Mouse (Mus musculus) cerebellum, adult 11-12 months (tissue): ENCODE measurements at regions not wholly inside any gene's neighbourhood (a gene's known extent, or its start where the extent isn't known, plus 50 kb on each side); places are given as distances from the start of the nearest gene placed in this dataset.

Source experiments
- DNase-seq: peaks from one replicate; pipeline ENCODE4 v3.0.0; 2022

DNA sequence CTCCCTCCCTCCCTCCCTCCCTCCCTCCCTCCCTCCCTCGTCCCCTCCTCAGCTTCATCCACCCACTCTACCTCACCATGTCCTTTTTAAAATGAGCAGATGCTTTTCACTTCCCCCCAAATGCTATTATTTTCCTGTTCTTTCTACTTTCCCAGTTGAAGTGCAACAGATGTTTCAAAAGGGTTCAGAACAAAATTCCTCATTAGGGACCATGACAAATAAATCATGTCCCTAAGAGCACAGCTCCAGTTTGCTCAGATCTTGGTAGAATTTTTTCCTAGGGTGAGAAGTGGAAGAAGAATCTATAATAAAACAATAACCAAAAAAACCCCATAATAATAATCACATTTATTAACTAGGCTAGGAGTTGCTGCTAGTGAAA, 323.5 kb downstream of the Etaa1 start:
- DNase-seq = no peak

- DNase-seq = no peak
These were observed 316.5 kb downstream of the Etaa1 start for GRCm38 (mm10) chr11:17637158-17637557.

DNA sequence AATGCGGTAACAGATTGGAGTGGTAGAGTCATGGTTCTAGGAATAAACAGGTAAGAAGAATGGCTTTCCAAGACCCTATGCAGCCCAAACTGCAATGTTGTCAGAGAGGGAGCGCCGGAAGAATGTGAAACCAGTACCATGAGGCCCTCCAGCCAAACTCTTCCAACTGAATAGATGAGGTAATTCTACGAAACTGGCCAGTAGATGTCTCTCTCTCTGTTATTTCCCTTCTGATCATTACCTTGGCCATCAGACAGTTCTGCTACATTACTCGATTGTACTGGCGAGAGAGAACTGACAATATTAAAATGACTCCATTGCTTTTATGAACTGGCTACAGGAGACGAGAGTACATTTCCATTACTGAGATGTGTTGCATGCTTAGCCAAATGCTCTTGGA, 313.8 kb downstream of the Etaa1 start:
- no peak for DNase-seq

GRCm38 (mm10) chr11:17647441-17647840, 306.2 kb downstream of the Etaa1 start:
- DNase-seq = no peak

- no peak for DNase-seq
These were observed 302.1 kb downstream of the Etaa1 start for GRCm38 (mm10) chr11:17651389-17652156.

GRCm38 (mm10) chr11:17655840-17656239, 297.8 kb downstream of the Etaa1 start:
- no peak for DNase-seq

- no peak for DNase-seq
These were observed 296.0 kb downstream of the Etaa1 start for GRCm38 (mm10) chr11:17657720-17658119.

DNA sequence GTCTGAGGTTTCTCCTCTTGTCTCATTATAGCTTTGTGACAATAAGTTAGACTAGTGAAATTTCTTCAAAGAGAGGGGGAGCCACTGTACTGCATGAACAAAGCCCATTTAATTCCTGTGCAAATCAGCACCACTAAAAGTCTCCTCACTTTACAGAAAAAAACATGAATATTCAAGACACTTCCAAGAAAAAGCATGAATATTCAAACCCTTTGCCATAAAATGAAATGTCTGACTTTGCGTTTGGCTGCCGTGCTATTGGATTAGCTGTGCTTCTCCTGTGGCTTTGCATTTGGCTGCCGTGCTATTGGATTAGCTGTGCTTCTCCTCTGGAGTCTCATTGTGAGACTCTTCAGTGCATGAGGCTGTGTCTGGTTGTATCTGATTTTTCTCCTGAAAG, 295.4 kb downstream of the Etaa1 start:
- DNase-seq = no peak

DNA sequence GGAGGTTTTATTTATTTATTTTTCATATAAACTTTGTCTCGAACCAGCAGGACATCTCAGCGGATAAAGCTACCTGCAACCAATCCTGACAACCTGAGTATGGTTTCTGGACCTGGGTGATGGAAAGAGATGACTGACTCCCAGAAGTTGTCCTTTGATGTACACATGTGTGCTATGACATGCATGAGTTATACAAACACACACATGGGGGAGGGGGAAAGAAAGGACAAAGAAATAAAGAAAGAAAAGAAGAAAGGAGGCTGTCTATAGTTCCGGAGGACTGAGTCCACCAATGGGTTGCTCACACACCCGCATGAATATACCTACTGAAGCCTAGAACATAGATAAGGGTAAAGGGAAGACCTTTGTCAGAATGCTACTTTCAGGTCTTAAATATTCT, 295.0 kb downstream of the Etaa1 start:
- DNase-seq = no peak

DNA sequence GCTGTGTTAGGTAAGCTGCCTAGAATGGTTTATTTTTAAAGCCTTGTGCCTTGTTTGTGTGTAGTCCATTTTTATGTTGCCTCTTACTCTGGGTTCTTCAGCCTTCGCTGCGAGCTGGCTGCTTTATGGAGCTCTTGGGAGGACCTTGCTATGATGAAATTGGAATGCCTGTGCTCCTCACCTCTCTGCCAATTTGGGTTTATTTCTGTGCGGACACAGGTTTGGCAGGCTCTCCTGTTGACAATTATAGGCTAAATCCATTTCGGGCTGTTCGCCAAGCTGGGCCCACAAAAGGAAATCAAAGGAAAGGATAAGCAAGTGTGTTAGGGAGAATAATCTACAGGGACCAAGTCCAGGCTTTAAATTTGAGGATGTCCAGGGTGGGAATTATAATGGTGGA, 289.8 kb downstream of the Etaa1 start:
- DNase-seq = peak; percentile 46

DNA sequence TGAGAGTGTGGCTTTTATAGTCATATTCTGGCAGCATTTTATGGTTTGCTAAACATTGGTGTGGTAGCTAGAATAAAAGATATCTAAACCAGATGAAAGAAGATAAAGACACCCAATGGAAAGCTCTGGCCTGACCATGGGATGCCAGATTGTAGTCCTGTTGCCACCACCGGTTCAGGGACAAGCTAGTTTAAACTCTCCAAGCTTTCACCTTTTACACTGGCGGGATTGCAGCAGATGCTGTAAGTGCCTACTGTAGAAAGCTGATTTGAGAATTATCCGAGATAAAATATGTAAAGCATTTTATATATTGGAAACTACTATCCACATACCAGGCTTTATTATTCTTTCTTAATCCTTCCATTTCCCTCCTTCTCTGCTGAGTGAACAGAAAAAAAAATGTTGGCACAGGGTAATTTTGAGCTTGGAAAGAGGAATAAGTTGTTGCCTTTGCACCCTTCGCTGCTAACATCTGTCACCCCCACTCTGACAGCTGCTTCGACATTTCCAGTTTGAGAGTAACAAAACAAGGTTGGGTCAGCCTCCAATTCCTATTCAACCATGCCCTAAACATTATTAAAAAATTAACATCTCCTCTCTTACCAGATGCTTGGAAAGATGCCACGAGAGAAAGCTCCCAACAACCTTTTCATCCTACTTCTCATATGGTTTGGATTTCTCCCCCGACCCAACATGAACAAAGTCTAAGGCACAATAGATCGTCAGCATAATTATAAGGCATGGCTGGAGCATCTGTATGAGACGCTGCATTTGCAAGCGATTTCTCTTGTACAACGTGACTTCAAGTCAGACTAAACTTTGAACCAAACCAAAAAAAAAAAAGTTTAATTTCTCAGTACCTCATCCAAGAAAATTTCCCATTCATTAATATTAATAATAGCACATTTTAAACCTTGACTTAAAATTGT, 287.8 kb downstream of the Etaa1 start:
- no peak for DNase-seq

DNA sequence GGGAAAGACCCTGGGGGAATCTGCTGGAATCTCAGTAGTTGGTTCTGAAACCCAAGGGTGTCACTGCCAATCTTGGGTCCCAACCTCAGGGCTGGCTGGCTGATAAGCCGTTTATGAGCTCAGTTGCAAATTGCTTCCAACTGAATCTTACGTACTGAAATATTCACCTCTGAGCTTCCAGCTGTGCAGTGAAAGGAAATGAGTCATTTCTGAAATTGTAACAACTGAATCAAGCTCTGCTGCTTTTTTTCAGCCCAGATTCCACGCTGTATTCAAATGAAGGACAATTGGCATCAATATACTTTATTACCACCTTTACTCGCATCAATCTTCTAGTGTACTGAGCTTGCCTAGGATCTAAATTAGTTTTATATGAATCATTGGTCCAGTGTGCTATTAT, 272.7 kb downstream of the Etaa1 start:
- DNase-seq = no peak

DNA sequence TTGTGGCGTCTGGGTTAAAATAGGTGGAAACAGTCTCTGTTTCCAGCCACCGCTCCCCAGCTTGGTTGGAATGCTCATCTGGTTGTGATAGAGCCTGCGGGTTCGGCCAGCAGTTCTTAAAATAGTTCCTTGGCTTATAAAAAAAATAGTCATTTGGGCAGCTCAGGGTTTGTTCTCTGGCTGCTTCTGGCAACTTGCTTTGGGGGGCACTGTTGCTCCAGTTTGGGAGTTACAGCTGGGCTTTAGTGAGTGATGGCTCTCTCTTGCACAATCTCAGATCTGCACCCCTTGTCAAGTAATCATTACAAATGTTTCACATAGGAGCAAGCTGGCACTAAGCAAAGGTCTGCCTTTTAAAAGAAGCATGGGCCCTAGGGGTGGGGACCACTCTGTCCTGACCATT, 268.0 kb downstream of the Etaa1 start:
- DNase-seq = peak; percentile 45

DNA sequence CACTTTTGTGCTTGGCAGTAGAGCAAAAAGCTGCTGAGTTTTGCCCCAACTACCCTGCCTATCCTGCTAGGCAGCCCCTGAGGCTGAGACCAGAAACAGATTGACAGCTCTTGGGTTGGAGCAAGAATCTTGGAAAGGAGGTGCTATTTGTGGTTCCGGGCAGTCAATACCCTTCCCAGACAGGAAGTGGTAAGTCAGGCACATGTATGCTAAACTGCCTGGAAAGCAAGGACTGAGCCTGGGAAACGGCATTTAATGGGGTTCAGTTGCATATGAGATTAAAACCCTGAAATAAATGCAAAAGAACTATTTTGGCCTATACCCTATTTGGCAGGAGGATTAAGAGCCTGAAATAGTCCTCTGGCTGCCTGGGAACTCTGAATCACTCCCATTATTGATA, 266.9 kb downstream of the Etaa1 start:
- DNase-seq = no peak

- DNase-seq = no peak
These were observed 259.5 kb downstream of the Etaa1 start for GRCm38 (mm10) chr11:17694145-17694544.

- no peak for DNase-seq
These were observed 244.9 kb downstream of the Etaa1 start for GRCm38 (mm10) chr11:17708769-17709168.

GRCm38 (mm10) chr11:17722051-17722450, 231.6 kb downstream of the Etaa1 start:
- DNase-seq = no peak

- no peak for DNase-seq
These were observed 226.2 kb downstream of the Etaa1 start for GRCm38 (mm10) chr11:17727258-17728034.

GRCm38 (mm10) chr11:17733075-17733474, 220.6 kb downstream of the Etaa1 start:
- no peak for DNase-seq

DNA sequence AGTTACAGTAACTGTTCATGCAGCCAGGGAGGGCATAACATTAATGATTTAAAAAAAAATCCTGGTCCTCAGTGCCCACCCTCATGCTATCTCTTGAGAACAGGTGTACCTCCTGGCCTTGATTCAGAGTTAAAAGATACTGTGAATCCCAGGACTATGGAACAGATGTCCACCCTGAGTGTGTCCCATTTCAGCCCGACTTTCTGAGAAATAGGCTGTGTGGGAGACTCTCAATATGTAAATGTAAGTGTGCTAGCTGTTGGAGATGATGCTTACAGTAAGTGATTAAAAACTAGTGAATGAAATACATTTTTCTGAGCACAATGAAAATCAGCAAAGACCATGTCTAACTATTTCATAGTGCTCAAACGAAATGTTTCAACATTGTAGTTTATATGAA, 219.2 kb downstream of the Etaa1 start:
- DNase-seq = no peak

GRCm38 (mm10) chr11:17738879-17739278, 214.8 kb downstream of the Etaa1 start:
- peak; percentile 75 for DNase-seq

DNA sequence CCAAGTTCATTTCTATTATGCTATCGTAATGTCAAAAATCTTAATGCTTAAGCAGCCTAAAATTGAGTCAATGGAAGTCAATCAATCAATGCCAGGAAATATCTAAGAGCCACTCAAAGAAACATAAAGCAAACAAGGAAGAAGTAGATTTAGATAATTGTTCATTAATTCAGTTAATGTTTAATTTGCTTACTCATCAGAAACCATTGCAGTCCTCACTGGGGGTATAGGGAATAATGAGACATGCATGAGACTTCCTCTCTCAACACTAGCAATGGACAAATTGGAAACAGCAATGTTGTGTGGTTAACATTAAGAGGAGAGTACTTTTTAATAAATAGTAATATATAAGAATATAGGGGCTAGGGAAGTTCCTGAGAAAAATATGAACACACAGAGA, 209.9 kb downstream of the Etaa1 start:
- DNase-seq = no peak

DNA sequence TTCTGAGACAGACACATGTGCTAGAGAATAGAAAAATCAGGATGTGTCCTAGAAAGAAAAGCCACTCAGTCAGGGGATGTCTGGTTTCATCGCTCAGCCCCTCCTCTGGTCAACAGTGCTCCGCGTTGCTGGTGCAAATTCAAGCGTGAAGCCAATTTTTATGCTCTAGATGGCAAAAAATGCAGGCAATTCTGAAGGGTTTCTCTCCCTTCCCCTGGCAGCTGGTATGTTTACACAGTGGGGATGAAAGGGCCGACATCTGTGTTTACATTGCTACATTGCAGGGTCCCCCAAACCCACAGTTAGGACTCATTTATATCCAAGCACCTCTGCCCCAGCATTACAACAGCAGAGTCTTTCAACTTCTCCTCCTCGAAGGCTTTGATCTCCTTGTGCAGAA, 203.3 kb downstream of the Etaa1 start:
- DNase-seq = no peak
